Mouse (Mus musculus): ENCODE results near the gene Zc3h15. TPM values are rescaled to one million over a fixed set of nuclear protein-coding genes. Genes with fewer than 3 reads are reported as not detected.
"Not testable (repeated sequence)": the region's sequence is repeated elsewhere in the genome, so short reads cannot be mapped to it uniquely, and the experiment has no call there.

Zc3h15 gene
- polyA plus RNA-seq, 1 experiment from 2014 or later: 178 TPM

- Histone ChIP-seq H3K9ac (ENCODE audit: low read length) (no peak overlapping the region), H3K4me2 (no peak overlapping the region), H3K4me3 (ENCODE audit: low read depth, low read length) (no peak overlapping the region), H3K36me3 (ENCODE audit: control insufficient read depth, insufficient read depth, low read length) (no peaks in the 10 kb centered on the region), H3K4me1 (ENCODE audit: control insufficient read depth, insufficient read depth, low read length) (no peaks in the 10 kb centered on the region), H3K27me3 (ENCODE audit: control insufficient read depth, insufficient read depth, low read length) (no peaks in the 10 kb centered on the region), H3K9me3 (ENCODE audit: control insufficient read depth, low read length) (no peaks in the 10 kb centered on the region), H3K27ac (ENCODE audit: low read depth, low read length) (no peak overlapping the region)
- DNase-seq (ENCODE audit: low spot score, missing footprints) (no peak), ATAC-seq (ENCODE audit: low FRiP score) (peak; percentile 65)
- 88% methylated on average over 6 of the region's 6 CpGs for WGBS
These were observed 16.3 kb upstream of the Zc3h15 start for GRCm38 (mm10) chr2:83627932-83628331.

GRCm38 (mm10) chr2:83641993-83642392 lies 2.2 kb upstream of the Zc3h15 start:
- H3K36me3 ChIP-seq (ENCODE audit: control insufficient read depth, insufficient read depth, low read length): no peaks in the 10 kb centered on the region
- H3K9ac ChIP-seq (ENCODE audit: low read length): no peak overlapping the region
- peaks cover 10% of the 10 kb centered on the region; the same call in 1 of the 2 replicates for H3K4me1 ChIP-seq (ENCODE audit: control insufficient read depth, insufficient read depth, low read length)
- DNase-seq (ENCODE audit: low spot score, missing footprints): no peak
- H3K4me3 ChIP-seq (ENCODE audit: low read depth, low read length): no peak overlapping the region
- 98% methylated on average over 1 of the region's 1 CpGs for WGBS
- no peaks in the 10 kb centered on the region for H3K27me3 ChIP-seq (ENCODE audit: control insufficient read depth, insufficient read depth, low read length)
- no peaks in the 10 kb centered on the region for H3K9me3 ChIP-seq (ENCODE audit: control insufficient read depth, low read length)
- no peak for ATAC-seq (ENCODE audit: low FRiP score)
- H3K27ac ChIP-seq (ENCODE audit: low read depth, low read length): no peak overlapping the region
- H3K4me2 ChIP-seq: no peak overlapping the region

- H3K4me1 ChIP-seq (ENCODE audit: control insufficient read depth, insufficient read depth, low read length): peaks cover 13% of the 10 kb centered on the region; the same call in 1 of the 2 replicates
- no peak overlapping the region for H3K4me2 ChIP-seq
- no peak overlapping the region for H3K9ac ChIP-seq (ENCODE audit: low read length)
- H3K9me3 ChIP-seq (ENCODE audit: control insufficient read depth, low read length): no peaks in the 10 kb centered on the region
- no peak overlapping the region for H3K27ac ChIP-seq (ENCODE audit: low read depth, low read length)
- H3K36me3 ChIP-seq (ENCODE audit: control insufficient read depth, insufficient read depth, low read length): no peaks in the 10 kb centered on the region
- H3K4me3 ChIP-seq (ENCODE audit: low read depth, low read length): no peak overlapping the region
- WGBS: 82% methylated on average over 9 of the region's 9 CpGs
- DNase-seq (ENCODE audit: low spot score, missing footprints) (no peak), ATAC-seq (ENCODE audit: low FRiP score) (no peak)
- H3K27me3 ChIP-seq (ENCODE audit: control insufficient read depth, insufficient read depth, low read length): no peaks in the 10 kb centered on the region
These were observed 4.7 kb downstream of the Zc3h15 start for GRCm38 (mm10) chr2:83648916-83649315.

GRCm38 (mm10) chr2:83652606-83653005 lies 8.4 kb downstream of the Zc3h15 start:
- Histone ChIP-seq H3K4me1 (ENCODE audit: control insufficient read depth, insufficient read depth, low read length) (peaks cover under 1% of the 10 kb centered on the region; the same call in 1 of the 2 replicates), H3K9ac (ENCODE audit: low read length) (no peak overlapping the region), H3K27me3 (ENCODE audit: control insufficient read depth, insufficient read depth, low read length) (no peaks in the 10 kb centered on the region), H3K4me2 (no peak overlapping the region), H3K36me3 (ENCODE audit: control insufficient read depth, insufficient read depth, low read length) (no peaks in the 10 kb centered on the region), H3K27ac (ENCODE audit: low read depth, low read length) (no peak overlapping the region), H3K9me3 (ENCODE audit: control insufficient read depth, low read length) (no peaks in the 10 kb centered on the region), H3K4me3 (ENCODE audit: low read depth, low read length) (no peak overlapping the region)
- DNase-seq (ENCODE audit: low spot score, missing footprints) (peak; percentile 51), ATAC-seq (ENCODE audit: low FRiP score) (no peak)

GRCm38 (mm10) chr2:83659279-83659678 lies 15.0 kb downstream of the Zc3h15 start:
- H3K4me1 ChIP-seq (ENCODE audit: control insufficient read depth, insufficient read depth, low read length): no peaks in the 10 kb centered on the region
- WGBS: 85% methylated on average over 3 of the region's 3 CpGs
- no peaks in the 10 kb centered on the region for H3K36me3 ChIP-seq (ENCODE audit: control insufficient read depth, insufficient read depth, low read length)

GRCm38 (mm10) chr2:83660114-83660513 lies 15.9 kb downstream of the Zc3h15 start:
- Histone ChIP-seq H3K4me3 (ENCODE audit: low read depth, low read length) (no peak overlapping the region), H3K27ac (ENCODE audit: low read depth, low read length) (no peak overlapping the region), H3K9ac (ENCODE audit: low read length) (no peak overlapping the region), H3K9me3 (ENCODE audit: control insufficient read depth, low read length) (no peaks in the 10 kb centered on the region), H3K36me3 (ENCODE audit: control insufficient read depth, insufficient read depth, low read length) (no peaks in the 10 kb centered on the region), H3K4me1 (ENCODE audit: control insufficient read depth, insufficient read depth, low read length) (no peaks in the 10 kb centered on the region), H3K27me3 (ENCODE audit: control insufficient read depth, insufficient read depth, low read length) (no peaks in the 10 kb centered on the region), H3K4me2 (no peak overlapping the region)
- ATAC-seq (ENCODE audit: low FRiP score) (no peak), DNase-seq (ENCODE audit: low spot score, missing footprints) (no peak)
- 100% methylated on average over 1 of the region's 1 CpGs for WGBS

More at GRCm38 (mm10) chr2:83659279-83659678, 15.0 kb downstream of the Zc3h15 start:
- H3K27ac ChIP-seq (ENCODE audit: low read depth, low read length): no peak overlapping the region
- ATAC-seq (ENCODE audit: low FRiP score) (no peak), DNase-seq (ENCODE audit: low spot score, missing footprints) (no peak)
- H3K4me2 ChIP-seq: no peak overlapping the region
- no peak overlapping the region for H3K4me3 ChIP-seq (ENCODE audit: low read depth, low read length)
- H3K9me3 ChIP-seq (ENCODE audit: control insufficient read depth, low read length): no peaks in the 10 kb centered on the region
- H3K9ac ChIP-seq (ENCODE audit: low read length): no peak overlapping the region
- H3K27me3 ChIP-seq (ENCODE audit: control insufficient read depth, insufficient read depth, low read length): no peaks in the 10 kb centered on the region

- Histone ChIP-seq H3K36me3 (ENCODE audit: control insufficient read depth, insufficient read depth, low read length) (no peaks in the 10 kb centered on the region), H3K4me1 (ENCODE audit: control insufficient read depth, insufficient read depth, low read length) (no peaks in the 10 kb centered on the region), H3K27me3 (ENCODE audit: control insufficient read depth, insufficient read depth, low read length) (no peaks in the 10 kb centered on the region), H3K4me2 (no peak overlapping the region), H3K4me3 (ENCODE audit: low read depth, low read length) (no peak overlapping the region), H3K9me3 (ENCODE audit: control insufficient read depth, low read length) (no peaks in the 10 kb centered on the region), H3K9ac (ENCODE audit: low read length) (no peak overlapping the region), H3K27ac (ENCODE audit: low read depth, low read length) (no peak overlapping the region)
- ATAC-seq (ENCODE audit: low FRiP score) (no peak), DNase-seq (ENCODE audit: low spot score, missing footprints) (no peak)
- WGBS: 97% methylated on average over 6 of the region's 6 CpGs
These were observed 17.1 kb downstream of the Zc3h15 start for GRCm38 (mm10) chr2:83661351-83661750.

- DNase-seq (ENCODE audit: low spot score, missing footprints); H3K27me3 ChIP-seq (ENCODE audit: control insufficient read depth, insufficient read depth, low read length); H3K36me3 ChIP-seq (ENCODE audit: control insufficient read depth, insufficient read depth, low read length); H3K4me3 ChIP-seq (ENCODE audit: low read depth, low read length); ATAC-seq (ENCODE audit: low FRiP score); H3K9me3 ChIP-seq (ENCODE audit: control insufficient read depth, low read length); H3K4me2 ChIP-seq; H3K9ac ChIP-seq (ENCODE audit: low read length); H3K27ac ChIP-seq (ENCODE audit: low read depth, low read length); H3K4me1 ChIP-seq (ENCODE audit: control insufficient read depth, insufficient read depth, low read length): not testable (repeated sequence)
- 99% methylated on average over 2 of the region's 2 CpGs for whole genome bisulfite sequencing
These were observed 20.8 kb downstream of the Zc3h15 start for GRCm38 (mm10) chr2:83665051-83665450.

GRCm38 (mm10) chr2:83667430-83667829 lies 23.2 kb downstream of the Zc3h15 start:
- DNase-seq (ENCODE audit: low spot score, missing footprints): no peak
- ATAC-seq (ENCODE audit: low FRiP score): no peak
- WGBS: 90% methylated on average over 2 of the region's 2 CpGs
- Histone ChIP-seq H3K27me3 (ENCODE audit: control insufficient read depth, insufficient read depth, low read length) (no peaks in the 10 kb centered on the region), H3K9me3 (ENCODE audit: control insufficient read depth, low read length) (no peaks in the 10 kb centered on the region), H3K4me2 (no peak overlapping the region), H3K4me3 (ENCODE audit: low read depth, low read length) (no peak overlapping the region), H3K4me1 (ENCODE audit: control insufficient read depth, insufficient read depth, low read length) (no peaks in the 10 kb centered on the region), H3K27ac (ENCODE audit: low read depth, low read length) (no peak overlapping the region), H3K9ac (ENCODE audit: low read length) (no peak overlapping the region), H3K36me3 (ENCODE audit: control insufficient read depth, insufficient read depth, low read length) (no peaks in the 10 kb centered on the region)

- Histone ChIP-seq H3K4me3 (ENCODE audit: low read depth, low read length) (no peak overlapping the region), H3K4me1 (ENCODE audit: control insufficient read depth, insufficient read depth, low read length) (no peaks in the 10 kb centered on the region), H3K4me2 (no peak overlapping the region), H3K36me3 (ENCODE audit: control insufficient read depth, insufficient read depth, low read length) (no peaks in the 10 kb centered on the region), H3K27ac (ENCODE audit: low read depth, low read length) (no peak overlapping the region), H3K27me3 (ENCODE audit: control insufficient read depth, insufficient read depth, low read length) (no peaks in the 10 kb centered on the region), H3K9ac (ENCODE audit: low read length) (no peak overlapping the region), H3K9me3 (ENCODE audit: control insufficient read depth, low read length) (no peaks in the 10 kb centered on the region)
- WGBS: 90% methylated on average over 1 of the region's 1 CpGs
- no peak for DNase-seq (ENCODE audit: low spot score, missing footprints)
- ATAC-seq (ENCODE audit: low FRiP score): no peak
These were observed 23.8 kb downstream of the Zc3h15 start for GRCm38 (mm10) chr2:83668052-83668451.

All from midbrain, embryonic 11.5 days (tissue).